Mouse (Mus musculus): ENCODE data around the gene Rtn4ip1. TPM values are rescaled to one million over a fixed set of nuclear protein-coding genes. Genes with fewer than 3 reads are reported as not detected.

Rtn4ip1 gene
- 11.7 TPM for polyA plus RNA-seq (2017; shearing (Covaris generic))

GRCm38 (mm10) chr10:43901578-43902194 is at the start of gene Rtn4ip1, which contains the start of gene Qrsl1:
TSS of gene Rtn4ip1 (plus strand) at chr10:43901807.
TSS of gene Qrsl1 (minus strand) at chr10:43901745.

Other genes with a start within 250 kb of the Rtn4ip1 start
- 21.3 TPM for gene Qrsl1, start 62 bp upstream of the Rtn4ip1 start, polyA plus RNA-seq (2017; shearing (Covaris generic))
- 121 TPM for gene Crybg1, start 247.0 kb downstream of the Rtn4ip1 start, polyA plus RNA-seq (2017; shearing (Covaris generic))

All from naive thymus-derived CD4-positive, alpha-beta T cell, adult 5 months (primary cell).